Mouse (Mus musculus): ENCODE data around the gene Cebpg.

The Cebpg gene

GRCm38 (mm10) chr7:35054286-35054685 lies 2.1 kb downstream of the Cebpg start:
- in situ Hi-C loops (cut with MboI, MseI): loop anchor here (10.0 kb wide), 1 partner anchor 331 kb away; no protein-coding TSS in a partner anchor

- in situ Hi-C loops (cut with MboI, MseI): loop anchor here (10.0 kb wide), 1 partner anchor 332 kb away; no protein-coding TSS in a partner anchor
Observed at GRCm38 (mm10) chr7:35053161-35053560, 3.2 kb downstream of the Cebpg start.

- in situ Hi-C loops (cut with MboI, MseI): loop anchor here (10.0 kb wide), 1 partner anchor 334 kb away; no protein-coding TSS in a partner anchor
Observed at GRCm38 (mm10) chr7:35050540-35050939, 5.8 kb downstream of the Cebpg start.

- in situ Hi-C loops (cut with MboI, MseI): loop anchor here (10.0 kb wide), 1 partner anchor 661 kb away; no protein-coding TSS in a partner anchor
Observed at GRCm38 (mm10) chr7:35046091-35046490, 10.3 kb downstream of the Cebpg start.

GRCm38 (mm10) chr7:35044719-35045118 lies 11.7 kb downstream of the Cebpg start:
- in situ Hi-C loops (cut with MboI, MseI): loop anchor here (10.0 kb wide), 1 partner anchor 660 kb away; no protein-coding TSS in a partner anchor

- in situ Hi-C loops (cut with MboI, MseI): loop anchor here (10.0 kb wide), 1 partner anchor 659 kb away; no protein-coding TSS in a partner anchor
Observed at GRCm38 (mm10) chr7:35043266-35043817, 13.0 kb downstream of the Cebpg start.

- in situ Hi-C loops (cut with MboI, MseI): loop anchor here (10.0 kb wide), 1 partner anchor 658 kb away; no protein-coding TSS in a partner anchor
Observed at GRCm38 (mm10) chr7:35042759-35043217, 13.6 kb downstream of the Cebpg start.

GRCm38 (mm10) chr7:35042209-35042554 lies 14.2 kb downstream of the Cebpg start:
- in situ Hi-C loops (cut with MboI, MseI): loop anchor here (10.0 kb wide), 1 partner anchor 657 kb away; no protein-coding TSS in a partner anchor

GRCm38 (mm10) chr7:35041286-35042208 lies 14.8 kb downstream of the Cebpg start:
- in situ Hi-C loops (cut with MboI, MseI): loop anchor here (10.0 kb wide), 1 partner anchor 657 kb away; no protein-coding TSS in a partner anchor

- in situ Hi-C loops (cut with MboI, MseI): loop anchor here (10.0 kb wide), 1 partner anchor 656 kb away; no protein-coding TSS in a partner anchor
Observed at GRCm38 (mm10) chr7:35040176-35040972, 16.0 kb downstream of the Cebpg start.

- in situ Hi-C loops (cut with MboI, MseI): no loop called here
Observed at GRCm38 (mm10) chr7:35037408-35037807, 19.0 kb downstream of the Cebpg start.

GRCm38 (mm10) chr7:35036266-35036731 lies 20.1 kb downstream of the Cebpg start:
- in situ Hi-C loops (cut with MboI, MseI): no loop called here

- in situ Hi-C loops (cut with MboI, MseI): no loop called here
Observed at GRCm38 (mm10) chr7:35035565-35035964, 20.8 kb downstream of the Cebpg start.

GRCm38 (mm10) chr7:35035141-35035553 lies 21.2 kb downstream of the Cebpg start:
- in situ Hi-C loops (cut with MboI, MseI): no loop called here

GRCm38 (mm10) chr7:35030567-35030966 lies 25.8 kb downstream of the Cebpg start:
- in situ Hi-C loops (cut with MboI, MseI): no loop called here

- in situ Hi-C loops (cut with MboI, MseI): loop anchor here (10.0 kb wide), 2 partner anchors 145 to 235 kb away; no protein-coding TSS in a partner anchor
Observed at GRCm38 (mm10) chr7:35029648-35030047, 26.7 kb downstream of the Cebpg start.

- in situ Hi-C loops (cut with MboI, MseI): loop anchor here (10.0 kb wide), 2 partner anchors 146 to 236 kb away; no protein-coding TSS in a partner anchor
Observed at GRCm38 (mm10) chr7:35029228-35029627, 27.1 kb downstream of the Cebpg start.

- in situ Hi-C loops (cut with MboI, MseI): loop anchor here (10.0 kb wide), 2 partner anchors 146 to 236 kb away; no protein-coding TSS in a partner anchor
Observed at GRCm38 (mm10) chr7:35028559-35028958, 27.8 kb downstream of the Cebpg start.

- in situ Hi-C loops (cut with MboI, MseI): loop anchor here (10.0 kb wide), 2 partner anchors 147 to 237 kb away; no protein-coding TSS in a partner anchor
Observed at GRCm38 (mm10) chr7:35027801-35028420, 28.5 kb downstream of the Cebpg start.

- in situ Hi-C loops (cut with MboI, MseI): loop anchor here (10.0 kb wide), 2 partner anchors 148 to 238 kb away; no protein-coding TSS in a partner anchor
Observed at GRCm38 (mm10) chr7:35026838-35027291, 29.5 kb downstream of the Cebpg start.
